Mouse (Mus musculus): ENCODE results near the gene Apcs. TPM values are rescaled to one million over a fixed set of nuclear protein-coding genes. Genes with fewer than 3 reads are reported as not detected.

The Apcs gene
- not detected for polyA plus RNA-seq (2017; shearing (Covaris generic))

GRCm38 (mm10) chr1:172894777-172895357, at the start of gene Apcs:
Gene Apcs, minus strand, starts transcription at chr1:172895041.

Other genes starting within 250 kb of the Apcs start
- gene Crp, start 197.0 kb downstream of the Apcs start, polyA plus RNA-seq (2017; shearing (Covaris generic)) = not detected
- not detected for gene Olfr16, start 55.4 kb upstream of the Apcs start, polyA plus RNA-seq (2017; shearing (Covaris generic))
- not detected for gene Olfr1408, start 242.3 kb upstream of the Apcs start, polyA plus RNA-seq (2017; shearing (Covaris generic))

Measured in CD4-positive, CD25-positive, alpha-beta regulatory T cell, adult 9 weeks (primary cell).